Mouse (Mus musculus) hematopoietic stem cell, adult 5-6 weeks (primary cell): ENCODE measurements around the gene Zfp282. TPM values are rescaled to one million over a fixed set of nuclear protein-coding genes. Genes with fewer than 3 reads are reported as not detected.

Source experiments
- ATAC-seq, 2 experiments: fragments of 125-278 bp in 1 of 2; replicated peaks in 1 of 2; 2 replicates each; pipeline ENCODE4 v1.8.0; 2016 to 2017; ENCODE audit warnings: inconsistent platforms in 2 of 2, mild to moderate bottlenecking in 2 of 2, moderate number of reproducible peaks in 2 of 2, low read depth in 1 of 2, moderate TSS enrichment in 1 of 2; ENCODE audit not compliant: low FRiP score in 2 of 2, poor library complexity in 2 of 2, severe bottlenecking in 2 of 2, insufficient read depth in 1 of 2, low TSS enrichment in 1 of 2
- total RNA-seq: library from RNA; stranded (forward); fragments of 172-1452, 232-1000 nt; gene quantifications from 2 replicates; pipeline ENCODE4 v1.2.3, GENCODE M21; 2017

The Zfp282 gene
- total RNA-seq, 1 experiment from 2014 or later, result 16.9 TPM

DNA sequence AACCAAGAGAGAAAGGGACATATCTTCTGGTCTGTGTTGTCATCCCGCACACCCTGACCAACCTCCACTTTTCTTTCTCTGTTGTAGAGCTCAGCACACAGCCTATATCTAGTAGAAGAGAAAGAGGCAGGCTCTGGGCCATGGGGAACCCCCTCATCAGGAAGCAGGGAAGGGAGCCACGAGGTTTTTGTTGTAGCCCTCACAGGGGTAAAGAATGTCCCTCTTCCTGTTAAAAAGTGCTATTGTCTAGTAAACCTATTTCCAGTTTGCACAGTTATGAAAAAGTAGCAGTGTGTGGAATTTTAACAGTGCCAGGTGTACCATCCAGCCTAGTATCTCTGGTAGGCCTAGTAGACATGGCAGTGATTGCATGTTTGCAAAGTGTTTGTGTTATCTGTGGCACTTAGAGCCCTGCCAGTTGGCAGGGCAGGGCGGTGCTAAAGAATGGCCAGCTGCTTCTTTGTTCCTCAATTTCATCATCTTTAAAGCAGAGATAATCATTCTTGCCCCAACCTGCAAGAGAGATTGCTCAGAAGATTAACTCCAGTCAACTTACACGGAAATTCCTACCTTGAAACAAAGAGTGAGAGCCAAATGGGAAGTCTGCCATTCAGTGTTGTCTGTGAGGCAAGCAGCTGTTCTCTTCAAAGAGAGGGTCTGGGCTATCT lies 2.2 kb downstream of the Zfp282 start:
- ATAC-seq, result no peak

DNA sequence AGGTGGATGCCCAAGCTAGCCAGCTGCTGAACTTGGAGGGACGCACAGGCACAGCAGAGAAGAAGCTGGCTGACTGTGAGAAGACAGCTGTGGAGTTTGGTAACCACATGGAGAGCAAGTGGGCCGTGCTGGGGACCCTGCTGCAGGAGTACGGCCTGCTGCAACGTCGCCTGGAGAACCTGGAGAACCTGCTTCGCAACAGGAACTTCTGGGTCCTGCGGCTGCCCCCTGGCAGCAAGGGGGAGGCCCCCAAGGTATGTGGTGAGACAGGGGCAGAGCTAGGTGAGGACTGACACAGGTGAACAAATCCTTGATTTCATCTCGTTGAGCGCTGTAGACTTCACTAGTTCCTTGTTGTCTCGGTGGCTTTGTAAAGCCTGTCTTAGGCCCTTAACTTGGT lies 3.2 kb downstream of the Zfp282 start:
- no peak for ATAC-seq

DNA sequence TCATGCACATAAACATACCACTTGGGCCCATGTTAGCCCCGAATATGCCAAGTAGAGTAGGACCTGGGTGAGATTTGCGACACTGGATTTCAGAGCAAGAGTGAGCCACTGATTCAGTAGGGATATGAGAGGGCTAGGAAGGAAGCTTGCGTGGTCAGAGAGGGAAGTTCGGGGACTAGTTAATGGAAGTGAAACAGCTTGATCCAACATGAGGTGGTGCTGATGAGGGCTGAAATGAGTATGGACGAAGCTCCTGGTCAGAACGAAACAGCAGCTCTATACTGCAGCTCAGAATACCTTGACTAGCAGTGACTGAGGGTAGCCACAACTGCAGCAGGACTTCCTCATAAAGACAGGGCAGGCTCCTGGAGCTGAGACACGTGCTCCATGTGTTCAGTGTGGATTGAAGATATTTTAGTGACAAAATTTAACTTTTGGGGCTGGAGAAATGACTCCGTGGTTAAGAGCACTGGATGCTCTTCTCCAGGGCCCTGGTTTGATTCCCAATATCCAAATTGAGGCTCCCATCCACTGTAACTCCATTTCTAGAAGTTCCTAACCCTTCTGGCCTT lies 11.9 kb downstream of the Zfp282 start:
- no peak for ATAC-seq

DNA sequence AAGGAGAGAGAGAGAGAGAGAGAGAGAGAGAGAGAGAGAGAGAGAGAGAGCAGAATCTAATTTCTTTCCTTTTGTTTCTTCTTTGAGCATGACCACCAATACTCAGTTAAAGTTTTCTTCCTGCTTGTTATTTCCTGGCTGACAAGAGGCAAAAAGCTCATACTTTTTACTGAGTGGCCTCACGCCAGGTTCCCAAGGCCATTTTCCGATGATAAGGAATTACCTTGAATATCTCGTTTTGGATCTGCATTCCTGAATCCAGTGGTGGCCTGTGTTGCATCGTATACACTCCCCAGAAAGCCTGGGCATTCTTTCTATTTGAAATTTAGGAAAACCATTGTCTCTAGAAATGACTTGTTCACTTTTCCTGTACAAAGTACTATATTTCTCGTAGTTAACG lies 22.4 kb downstream of the Zfp282 start:
- ATAC-seq, result no peak

DNA sequence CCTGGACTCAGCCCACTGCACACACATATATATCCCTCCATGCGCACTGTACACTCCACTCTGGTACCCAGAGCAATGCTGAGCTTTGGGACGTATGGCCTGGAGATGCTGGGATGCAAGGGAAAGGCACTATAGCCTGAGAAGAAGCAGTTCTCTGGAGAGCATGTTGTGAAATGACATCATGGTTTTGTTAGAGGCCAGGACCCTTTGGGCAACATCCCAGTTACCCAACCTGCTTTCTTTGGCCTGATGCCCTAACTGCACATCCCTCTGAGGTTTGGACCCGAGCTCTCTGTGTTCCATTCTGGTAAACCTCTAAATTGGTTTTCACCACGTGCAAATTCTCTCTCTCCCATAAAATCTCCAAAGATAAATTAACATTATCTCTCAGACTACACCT lies 26.6 kb downstream of the Zfp282 start:
- no peak for ATAC-seq

DNA sequence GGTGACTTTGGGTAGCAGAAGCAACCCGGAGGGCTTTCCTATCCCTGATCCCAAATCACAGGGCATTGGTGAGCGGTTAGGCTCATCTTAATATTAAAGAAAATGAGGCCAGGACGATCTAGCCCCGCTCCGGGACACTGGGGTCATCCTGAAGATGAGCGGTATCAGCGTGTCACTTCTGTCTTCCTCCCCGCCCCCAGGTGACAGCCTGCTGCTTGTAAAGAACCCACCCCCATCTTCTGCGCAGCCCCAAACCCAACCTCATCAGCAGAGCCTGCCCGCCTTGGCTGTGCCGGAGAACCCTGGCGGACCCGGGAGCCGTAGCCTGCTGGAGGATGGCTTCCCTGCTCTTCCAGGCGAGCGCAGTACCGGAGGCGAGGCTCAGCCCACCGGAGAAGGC lies 27.4 kb downstream of the Zfp282 start:
- ATAC-seq, result no peak

DNA sequence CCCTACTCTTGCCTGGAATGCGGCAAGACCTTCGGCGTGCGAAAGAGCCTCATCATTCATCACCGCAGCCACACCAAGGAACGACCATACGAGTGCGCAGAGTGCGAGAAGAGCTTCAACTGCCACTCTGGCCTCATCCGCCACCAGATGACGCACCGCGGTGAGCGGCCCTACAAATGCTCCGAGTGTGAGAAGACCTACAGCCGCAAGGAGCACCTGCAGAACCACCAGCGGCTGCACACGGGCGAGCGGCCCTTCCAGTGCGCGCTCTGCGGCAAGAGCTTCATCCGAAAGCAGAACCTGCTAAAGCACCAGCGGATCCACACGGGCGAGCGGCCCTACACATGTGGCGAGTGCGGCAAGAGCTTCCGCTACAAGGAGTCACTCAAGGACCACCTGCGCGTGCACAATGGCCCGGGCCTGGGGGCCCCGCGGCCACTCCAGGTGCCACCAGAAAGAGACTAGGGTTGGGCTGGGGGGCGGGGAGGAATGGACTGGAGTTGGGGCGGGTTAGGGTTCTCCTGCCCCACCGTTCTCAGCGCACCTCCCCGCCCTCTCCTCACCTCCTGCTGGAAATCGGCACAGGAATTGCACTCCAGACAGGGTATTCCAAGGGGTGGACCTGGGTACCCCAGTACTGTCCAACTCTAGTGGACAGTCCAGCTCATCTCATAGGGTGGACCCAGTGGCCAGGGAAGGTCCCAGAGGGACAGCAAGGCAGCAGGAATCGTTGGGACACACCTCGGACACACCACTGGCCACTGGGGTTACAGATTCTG lies 28.1 kb downstream of the Zfp282 start:
- ATAC-seq, result no peak

DNA sequence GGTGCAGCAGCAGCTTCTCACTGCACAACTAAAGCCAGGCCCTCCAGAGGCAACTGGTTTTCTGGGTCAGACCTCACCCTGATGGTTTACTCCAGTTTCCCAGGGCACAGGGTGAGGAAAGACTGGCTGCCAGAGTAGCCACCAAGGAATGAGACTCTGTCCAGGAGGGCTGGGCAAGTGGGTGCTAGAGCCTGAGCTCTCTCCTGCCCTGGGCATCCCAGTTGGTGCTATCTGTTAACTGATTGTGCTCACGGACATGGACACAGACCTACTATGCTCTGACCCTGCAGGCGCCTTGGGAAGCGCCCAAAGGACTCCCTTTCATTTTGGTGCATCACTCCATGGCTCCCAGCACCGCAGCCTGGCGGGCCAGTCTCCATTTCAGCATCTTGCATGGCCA lies 29.3 kb downstream of the Zfp282 start:
- ATAC-seq, result no peak

DNA sequence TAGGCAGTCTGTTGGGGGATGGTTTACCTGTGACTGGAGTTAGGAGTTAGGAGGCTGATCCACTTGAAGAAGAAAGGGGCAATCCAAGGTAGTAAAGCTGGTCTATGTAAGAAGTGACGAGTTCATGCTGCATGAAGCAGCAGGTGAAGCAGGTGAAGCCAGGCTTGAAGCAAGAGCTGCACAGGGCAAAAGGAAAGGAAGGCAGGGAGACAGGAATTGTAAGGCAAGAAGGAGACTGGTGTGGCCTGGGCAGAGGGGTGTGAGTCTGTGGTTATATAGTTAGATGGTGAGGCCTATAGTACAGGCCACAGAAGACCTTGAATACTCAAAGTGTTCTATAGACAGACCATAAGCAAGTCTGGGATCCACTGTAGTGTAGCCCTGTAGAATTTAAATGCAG lies 32.0 kb downstream of the Zfp282 start:
- ATAC-seq, result no peak

DNA sequence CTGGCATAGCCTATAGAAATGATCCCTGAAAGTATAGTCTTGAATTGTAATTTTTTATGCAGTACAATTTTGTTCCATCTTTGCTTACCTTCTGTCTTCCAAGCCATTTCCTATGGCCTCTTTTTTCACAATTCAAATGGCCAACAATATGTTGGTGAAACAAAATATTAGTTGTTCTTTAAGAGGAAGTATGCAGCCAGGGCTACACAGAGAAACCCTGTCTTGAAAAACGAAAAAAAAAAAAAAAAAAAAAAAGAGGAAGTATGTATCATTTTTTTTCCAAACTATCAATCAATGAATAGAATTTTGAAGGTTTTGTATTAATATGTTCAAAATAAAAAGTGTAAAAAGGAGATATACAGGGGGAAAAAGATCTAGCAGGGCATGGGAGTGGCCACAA lies 34.6 kb downstream of the Zfp282 start:
- ATAC-seq, result peak in 1 of 2 experiments; percentile 32; a peak in 1 of 4 replicates

DNA sequence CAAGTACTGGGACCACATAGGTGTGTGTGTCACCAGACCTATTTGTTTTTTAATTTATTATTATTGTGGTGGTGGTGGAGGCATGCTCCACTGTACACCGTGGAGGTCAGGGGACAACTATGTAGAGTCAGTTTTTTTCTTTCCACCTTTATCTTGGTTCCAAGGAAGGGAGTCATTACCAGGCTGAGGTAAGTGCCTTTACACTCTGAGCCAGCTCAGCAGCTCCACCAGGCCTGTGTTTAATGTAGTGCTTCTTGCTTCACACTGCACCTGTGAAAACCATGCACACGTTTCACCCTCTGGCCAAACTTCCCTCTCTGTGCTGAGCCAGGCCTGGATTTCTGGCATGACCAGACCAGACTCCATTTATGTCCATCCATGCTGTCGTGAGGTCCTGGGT lies 36.0 kb downstream of the Zfp282 start:
- no peak for ATAC-seq

DNA sequence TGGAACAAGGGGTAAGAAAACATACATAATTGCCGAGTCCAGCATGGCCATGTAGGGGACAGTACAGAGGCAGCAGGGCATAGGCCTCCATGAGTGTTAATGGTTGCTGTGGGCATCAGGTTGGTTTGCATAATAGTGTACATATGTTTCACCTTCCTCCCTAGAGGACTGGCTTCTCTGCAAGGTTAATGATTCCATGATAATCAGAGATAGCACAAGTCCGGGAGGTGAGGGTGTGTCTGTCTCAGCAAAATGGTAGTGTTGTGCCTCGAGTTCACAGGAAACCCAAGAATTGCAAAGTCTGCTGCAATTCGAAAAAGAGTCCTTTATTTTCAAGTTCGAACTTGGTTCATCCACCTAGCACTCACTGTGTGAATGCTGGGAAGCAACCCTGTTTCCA lies 40.0 kb downstream of the Zfp282 start:
- no peak for ATAC-seq

DNA sequence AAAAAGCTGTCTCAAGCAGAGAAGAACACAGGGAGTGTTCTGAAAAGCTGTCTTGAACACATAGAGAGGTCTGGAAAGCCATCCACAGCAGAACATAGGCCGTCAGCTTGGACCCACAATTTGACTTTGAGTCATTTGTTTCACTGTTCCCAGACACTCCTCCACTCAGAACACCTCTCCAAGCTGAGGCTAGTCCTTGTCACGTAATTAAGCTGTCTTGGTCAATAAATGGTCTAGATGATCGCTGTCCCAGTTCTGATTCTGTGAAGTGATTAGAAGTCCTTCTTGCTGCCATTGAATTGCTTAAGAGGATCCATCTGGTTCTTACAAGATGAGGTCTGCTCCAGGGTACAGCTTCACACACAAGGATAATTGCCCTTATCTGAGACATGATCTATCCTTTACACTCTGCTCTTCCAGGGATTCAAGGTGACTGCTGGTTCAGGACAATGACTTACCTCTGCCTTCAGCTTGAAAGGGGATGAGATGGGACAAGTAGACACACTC lies 41.8 kb downstream of the Zfp282 start:
- no peak for ATAC-seq

DNA sequence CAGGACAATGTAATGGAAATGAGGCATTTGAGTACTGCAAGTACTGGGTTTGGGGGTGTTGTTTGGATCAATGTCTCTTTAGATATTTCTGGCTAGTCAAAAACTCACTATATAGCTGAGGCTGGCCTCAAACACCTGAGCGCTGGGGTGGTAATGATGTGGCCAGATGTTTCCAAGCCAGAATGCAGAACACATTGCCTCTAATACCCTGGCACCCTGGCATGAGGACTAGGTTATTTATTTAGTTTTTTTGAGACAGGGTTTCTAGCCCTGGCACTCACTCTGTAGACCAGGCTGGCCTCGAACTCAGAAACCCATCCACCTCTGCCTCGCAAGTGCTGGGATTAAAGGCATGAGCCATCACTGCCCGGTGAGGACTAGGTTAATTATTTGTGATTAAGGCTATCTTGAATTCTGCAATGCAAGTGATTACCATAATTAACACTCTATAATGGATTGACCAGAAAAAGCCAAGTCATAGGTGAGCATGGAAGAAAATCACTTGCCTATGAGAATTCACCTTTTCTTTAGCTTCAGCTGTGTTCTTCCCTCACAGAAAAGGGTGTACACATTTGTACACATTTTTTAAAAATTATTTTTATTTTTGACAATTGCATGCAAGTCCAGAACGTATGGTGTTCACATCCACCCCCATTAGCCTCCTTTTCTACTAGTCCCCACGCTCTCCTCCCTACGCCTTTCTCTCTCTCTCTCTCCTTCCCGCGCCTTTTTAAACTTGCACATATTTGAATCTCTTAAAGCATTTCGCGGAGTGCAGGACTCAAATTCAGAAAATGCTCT lies 42.8 kb downstream of the Zfp282 start:
- no peak for ATAC-seq

DNA sequence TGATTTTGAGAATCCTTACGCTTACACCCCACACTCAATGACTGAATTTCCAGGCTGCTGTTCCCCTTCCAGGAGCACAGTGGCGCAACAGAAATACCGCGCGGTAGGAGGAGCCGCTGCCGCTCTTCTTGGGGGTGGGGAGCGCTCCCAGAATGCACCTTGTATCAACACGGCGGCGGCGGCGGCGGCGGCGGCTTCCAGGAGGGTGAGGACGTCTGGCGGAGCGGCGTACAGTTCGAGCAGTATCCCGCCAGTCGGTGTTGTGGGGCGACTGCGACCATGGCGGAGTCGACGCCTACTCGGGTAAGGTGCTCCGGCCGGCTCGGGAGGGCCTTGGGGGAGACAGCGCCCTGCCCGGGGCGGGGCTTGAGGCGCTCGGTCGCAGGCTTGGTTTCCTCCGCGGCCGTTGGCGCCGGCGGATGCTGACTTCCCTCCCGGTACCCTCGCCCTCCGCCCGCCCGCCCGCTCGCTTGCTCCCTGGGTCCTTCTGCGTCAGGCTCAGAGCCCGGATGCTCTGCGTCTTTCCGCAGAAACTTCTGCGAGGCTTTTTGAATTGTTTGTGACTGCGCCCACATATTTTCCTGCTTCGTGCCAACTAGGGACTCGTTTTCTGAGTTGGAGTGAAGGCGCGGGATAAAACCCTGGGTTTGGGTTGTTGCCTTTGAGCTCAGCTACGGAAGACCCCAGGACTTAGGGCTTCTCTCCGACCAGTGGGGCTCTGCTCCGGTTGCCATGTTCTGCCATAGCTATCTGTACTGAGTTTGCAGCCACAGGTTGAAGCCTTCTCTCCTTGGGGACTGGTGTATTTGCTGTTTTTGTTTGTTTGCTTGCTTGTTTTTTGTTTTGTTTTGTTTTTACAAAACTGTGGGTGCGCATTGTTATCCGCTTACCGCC lies 43.7 kb downstream of the Zfp282 start, which contains the start of gene Zfp212:
Gene Zfp212 (plus strand): TSS at position 30 of the 894 bp plus-strand sequence.
- ATAC-seq, result peak; percentile 94 to 96

DNA sequence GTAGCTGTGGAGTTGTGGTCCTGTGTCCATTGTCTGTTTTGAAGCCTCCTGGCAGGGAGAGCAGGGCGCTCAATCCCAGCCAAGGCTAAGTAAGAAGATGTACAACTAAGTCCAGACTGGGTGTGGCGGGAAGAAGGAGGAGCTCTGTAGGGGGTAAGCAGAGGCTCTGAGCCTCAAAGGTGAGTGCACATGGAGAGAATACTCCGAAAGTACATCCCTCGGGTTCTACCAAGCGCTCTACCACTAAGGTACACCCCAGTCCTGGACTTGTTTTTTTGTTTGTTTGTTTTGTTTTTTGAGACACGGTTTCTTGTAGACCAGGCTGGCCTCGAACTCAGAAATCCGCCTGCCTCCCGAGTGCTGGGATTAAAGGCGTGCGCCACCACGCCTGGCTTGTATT lies 65.5 kb downstream of the Zfp282 start:
- ATAC-seq, result no peak
